Mouse (Mus musculus): ENCODE measurements at regions not wholly inside any gene's neighbourhood (a gene's known extent, or its start where the extent isn't known, plus 50 kb on each side); places are given as distances from the start of the nearest gene placed in this dataset.

GRCm38 (mm10) chr10:16438414-16438813 lies 1284.6 kb upstream of the Cited2 start:
- 84% methylated on average over 4 of the region's 4 CpGs for WGBS
- no peaks in the 10 kb centered on the region for H3K36me3 ChIP-seq (ENCODE audit: control insufficient read depth, insufficient read depth, low read length)
- H3K27me3 ChIP-seq (ENCODE audit: control insufficient read depth, insufficient read depth, low read length): no peaks in the 10 kb centered on the region
- no peak overlapping the region for H3K4me3 ChIP-seq (ENCODE audit: control insufficient read depth in 1 of 2, insufficient read depth in 1 of 2, low read depth in 1 of 2, low read length in 2 of 2)
- H3K4me2 ChIP-seq (ENCODE audit: low read length): no peak overlapping the region
- no peaks in the 10 kb centered on the region for H3K9me3 ChIP-seq (ENCODE audit: control insufficient read depth, low read length)
- no peak overlapping the region for H3K27ac ChIP-seq (replicated peaks in 1 of 2; ENCODE audit: control insufficient read depth in 1 of 2, insufficient read depth in 1 of 2, low read depth in 2 of 2, low read length in 2 of 2)
- no peak overlapping the region for H3K9ac ChIP-seq (ENCODE audit: low read length)
- 0 out of 4 replicates have a peak, but pooled peaks cover 0 to 3% of the 10 kb centered on the region in 2 experiments for H3K4me1 ChIP-seq (ENCODE audit: control insufficient read depth in 2 of 2, insufficient read depth in 2 of 2, low read length in 2 of 2)
- no peak for ATAC-seq (ENCODE audit: insufficient number of reproducible peaks, insufficient read depth, low FRiP score, low read depth)

- Histone ChIP-seq H3K27ac (replicated peaks in 1 of 2; ENCODE audit: control insufficient read depth in 1 of 2, insufficient read depth in 1 of 2, low read depth in 2 of 2, low read length in 2 of 2) (peak overlapping the region; percentile 2 to 62), H3K4me3 (ENCODE audit: control insufficient read depth in 1 of 2, insufficient read depth in 1 of 2, low read depth in 1 of 2, low read length in 2 of 2) (no peak overlapping the region), H3K9me3 (ENCODE audit: control insufficient read depth, low read length) (no peaks in the 10 kb centered on the region), H3K9ac (ENCODE audit: low read length) (no peak overlapping the region), H3K4me2 (ENCODE audit: low read length) (peak overlapping the region; percentile 13; the same call in 1 of the 2 replicates), H3K27me3 (ENCODE audit: control insufficient read depth, insufficient read depth, low read length) (no peaks in the 10 kb centered on the region), H3K4me1 (ENCODE audit: control insufficient read depth in 2 of 2, insufficient read depth in 2 of 2, low read length in 2 of 2) (0 out of 4 replicates have a peak, but pooled peaks cover 0 to 3% of the 10 kb centered on the region in 2 experiments), H3K36me3 (ENCODE audit: control insufficient read depth, insufficient read depth, low read length) (no peaks in the 10 kb centered on the region)
- no peak for ATAC-seq (ENCODE audit: insufficient number of reproducible peaks, insufficient read depth, low FRiP score, low read depth)
- 14% methylated on average over 3 of the region's 3 CpGs for WGBS
These were observed 1281.9 kb upstream of the Cited2 start for GRCm38 (mm10) chr10:16440932-16441640.

GRCm38 (mm10) chr10:16441661-16442072 lies 1281.4 kb upstream of the Cited2 start:
- no peak for ATAC-seq (ENCODE audit: insufficient number of reproducible peaks, insufficient read depth, low FRiP score, low read depth)
- H3K27me3 ChIP-seq (ENCODE audit: control insufficient read depth, insufficient read depth, low read length): no peaks in the 10 kb centered on the region
- 78% methylated on average over 2 of the region's 2 CpGs for WGBS
- 0 out of 4 replicates have a peak, but pooled peaks cover 0 to 3% of the 10 kb centered on the region in 2 experiments for H3K4me1 ChIP-seq (ENCODE audit: control insufficient read depth in 2 of 2, insufficient read depth in 2 of 2, low read length in 2 of 2)
- no peak overlapping the region for H3K4me3 ChIP-seq (ENCODE audit: control insufficient read depth in 1 of 2, insufficient read depth in 1 of 2, low read depth in 1 of 2, low read length in 2 of 2)
- H3K9ac ChIP-seq (ENCODE audit: low read length): no peak overlapping the region
- H3K27ac ChIP-seq (replicated peaks in 1 of 2; ENCODE audit: control insufficient read depth in 1 of 2, insufficient read depth in 1 of 2, low read depth in 2 of 2, low read length in 2 of 2): peak overlapping the region in 1 of 2 experiments; percentile 62; a peak in 2 of 4 replicates
- no peaks in the 10 kb centered on the region for H3K9me3 ChIP-seq (ENCODE audit: control insufficient read depth, low read length)
- H3K36me3 ChIP-seq (ENCODE audit: control insufficient read depth, insufficient read depth, low read length): no peaks in the 10 kb centered on the region
- no peak overlapping the region for H3K4me2 ChIP-seq (ENCODE audit: low read length)

GRCm38 (mm10) chr10:16443901-16444300 lies 1279.1 kb upstream of the Cited2 start:
- no peaks in the 10 kb centered on the region for H3K27me3 ChIP-seq (ENCODE audit: control insufficient read depth, insufficient read depth, low read length)
- ATAC-seq (ENCODE audit: insufficient number of reproducible peaks, insufficient read depth, low FRiP score, low read depth): no peak
- H3K4me3 ChIP-seq (ENCODE audit: control insufficient read depth in 1 of 2, insufficient read depth in 1 of 2, low read depth in 1 of 2, low read length in 2 of 2): no peak overlapping the region
- H3K9me3 ChIP-seq (ENCODE audit: control insufficient read depth, low read length): no peaks in the 10 kb centered on the region
- 0 out of 4 replicates have a peak, but pooled peaks cover 0 to 3% of the 10 kb centered on the region in 2 experiments for H3K4me1 ChIP-seq (ENCODE audit: control insufficient read depth in 2 of 2, insufficient read depth in 2 of 2, low read length in 2 of 2)
- H3K36me3 ChIP-seq (ENCODE audit: control insufficient read depth, insufficient read depth, low read length): no peaks in the 10 kb centered on the region
- no peak overlapping the region for H3K27ac ChIP-seq (replicated peaks in 1 of 2; ENCODE audit: control insufficient read depth in 1 of 2, insufficient read depth in 1 of 2, low read depth in 2 of 2, low read length in 2 of 2)
- no peak overlapping the region for H3K9ac ChIP-seq (ENCODE audit: low read length)
- H3K4me2 ChIP-seq (ENCODE audit: low read length): no peak overlapping the region

GRCm38 (mm10) chr10:16467935-16468334 lies 1255.1 kb upstream of the Cited2 start:
- no peaks in the 10 kb centered on the region for H3K27me3 ChIP-seq (ENCODE audit: control insufficient read depth, insufficient read depth, low read length)
- H3K9ac ChIP-seq (ENCODE audit: low read length): no peak overlapping the region
- no peaks in the 10 kb centered on the region for H3K36me3 ChIP-seq (ENCODE audit: control insufficient read depth, insufficient read depth, low read length)
- no peak overlapping the region for H3K4me2 ChIP-seq (ENCODE audit: low read length)
- no peaks in the 10 kb centered on the region for H3K9me3 ChIP-seq (ENCODE audit: control insufficient read depth, low read length)
- H3K27ac ChIP-seq (replicated peaks in 1 of 2; ENCODE audit: control insufficient read depth in 1 of 2, insufficient read depth in 1 of 2, low read depth in 2 of 2, low read length in 2 of 2): no peak overlapping the region
- 31% methylated on average over 3 of the region's 3 CpGs for WGBS
- H3K4me1 ChIP-seq (ENCODE audit: control insufficient read depth in 2 of 2, insufficient read depth in 2 of 2, low read length in 2 of 2): no peaks in the 10 kb centered on the region
- ATAC-seq (ENCODE audit: insufficient number of reproducible peaks, insufficient read depth, low FRiP score, low read depth): no peak
- no peak overlapping the region for H3K4me3 ChIP-seq (ENCODE audit: control insufficient read depth in 1 of 2, insufficient read depth in 1 of 2, low read depth in 1 of 2, low read length in 2 of 2)

- no peak overlapping the region for H3K9ac ChIP-seq (ENCODE audit: low read length)
- 57% methylated on average over 1 of the region's 1 CpGs for WGBS
- no peaks in the 10 kb centered on the region for H3K27me3 ChIP-seq (ENCODE audit: control insufficient read depth, insufficient read depth, low read length)
- H3K27ac ChIP-seq (replicated peaks in 1 of 2; ENCODE audit: control insufficient read depth in 1 of 2, insufficient read depth in 1 of 2, low read depth in 2 of 2, low read length in 2 of 2): no peak overlapping the region
- no peak for ATAC-seq (ENCODE audit: insufficient number of reproducible peaks, insufficient read depth, low FRiP score, low read depth)
- no peak overlapping the region for H3K4me2 ChIP-seq (ENCODE audit: low read length)
- H3K36me3 ChIP-seq (ENCODE audit: control insufficient read depth, insufficient read depth, low read length): no peaks in the 10 kb centered on the region
- H3K9me3 ChIP-seq (ENCODE audit: control insufficient read depth, low read length): no peaks in the 10 kb centered on the region
- H3K4me1 ChIP-seq (ENCODE audit: control insufficient read depth in 2 of 2, insufficient read depth in 2 of 2, low read length in 2 of 2): peaks cover 0 to 7% of the 10 kb centered on the region in 2 experiments; a peak in 1 of 4 replicates
- no peak overlapping the region for H3K4me3 ChIP-seq (ENCODE audit: control insufficient read depth in 1 of 2, insufficient read depth in 1 of 2, low read depth in 1 of 2, low read length in 2 of 2)
These were observed 1253.3 kb upstream of the Cited2 start for GRCm38 (mm10) chr10:16469711-16470110.

- 2% methylated on average over 1 of the region's 1 CpGs for WGBS
- peak overlapping the region; percentile 14 to 59; a peak in 1 of 4 replicates for H3K27ac ChIP-seq (replicated peaks in 1 of 2; ENCODE audit: control insufficient read depth in 1 of 2, insufficient read depth in 1 of 2, low read depth in 2 of 2, low read length in 2 of 2)
These were observed 1249.0 kb upstream of the Cited2 start for GRCm38 (mm10) chr10:16473952-16474521.

More at GRCm38 (mm10) chr10:16473952-16474521, 1249.0 kb upstream of the Cited2 start:
- Histone ChIP-seq H3K27me3 (ENCODE audit: control insufficient read depth, insufficient read depth, low read length) (no peaks in the 10 kb centered on the region), H3K4me2 (ENCODE audit: low read length) (no peak overlapping the region), H3K9me3 (ENCODE audit: control insufficient read depth, low read length) (no peaks in the 10 kb centered on the region), H3K4me1 (ENCODE audit: control insufficient read depth in 2 of 2, insufficient read depth in 2 of 2, low read length in 2 of 2) (peaks cover 0 to 7% of the 10 kb centered on the region in 2 experiments; a peak in 1 of 4 replicates), H3K4me3 (ENCODE audit: control insufficient read depth in 1 of 2, insufficient read depth in 1 of 2, low read depth in 1 of 2, low read length in 2 of 2) (no peak overlapping the region), H3K36me3 (ENCODE audit: control insufficient read depth, insufficient read depth, low read length) (no peaks in the 10 kb centered on the region), H3K9ac (ENCODE audit: low read length) (no peak overlapping the region)
- no peak for ATAC-seq (ENCODE audit: insufficient number of reproducible peaks, insufficient read depth, low FRiP score, low read depth)

All from heart, embryonic 14.5 days (tissue).